Mouse (Mus musculus): ENCODE measurements around the gene Gm815. TPM values are rescaled to one million over a fixed set of nuclear protein-coding genes. Genes with fewer than 3 reads are reported as not detected.

Gene Gm815
- total and polyA plus RNA-seq, 2 experiments from 2014 or later, result not detected

GRCm38 (mm10) chr19:26914245-26914644 is 28.6 kb downstream of the Gm815 start:
- Histone ChIP-seq H3K9ac (no peak overlapping the region), H3K4me3 (ENCODE audit: low read depth, low read length) (no peak overlapping the region), H3K27ac (ENCODE audit: low read depth, low read length) (no peak overlapping the region), H3K4me2 (ENCODE audit: low read depth) (no peak overlapping the region), H3K9me3 (ENCODE audit: low read length) (no peaks in the 10 kb centered on the region), H3K4me1 (ENCODE audit: insufficient read depth) (no peaks in the 10 kb centered on the region), H3K27me3 (ENCODE audit: insufficient read depth, low read length) (no peaks in the 10 kb centered on the region), H3K36me3 (ENCODE audit: insufficient read depth) (no peaks in the 10 kb centered on the region)
- ATAC-seq (no peak), DNase-seq (no peak)
- no peak for TF ChIP-seq CTCF (IDR thresholded peaks at IDR 0.05; ENCODE audit: low read depth)
- 62% methylated on average over 1 of the region's 1 CpGs for WGBS

GRCm38 (mm10) chr19:26920816-26921215 is 35.1 kb downstream of the Gm815 start:
- 54% methylated on average over 2 of the region's 2 CpGs for WGBS
- no peak overlapping the region for H3K9ac ChIP-seq
- H3K27ac ChIP-seq (ENCODE audit: low read depth, low read length), result no peak overlapping the region
- H3K4me2 ChIP-seq (ENCODE audit: low read depth), result no peak overlapping the region
- TF ChIP-seq CTCF (IDR thresholded peaks at IDR 0.05; ENCODE audit: low read depth), result no peak
- DNase-seq (peak; percentile 4), ATAC-seq (no peak)
- no peak overlapping the region for H3K4me3 ChIP-seq (ENCODE audit: low read depth, low read length)
- no peaks in the 10 kb centered on the region for H3K36me3 ChIP-seq (ENCODE audit: insufficient read depth)
- H3K27me3 ChIP-seq (ENCODE audit: insufficient read depth, low read length), result no peaks in the 10 kb centered on the region
- no peaks in the 10 kb centered on the region for H3K9me3 ChIP-seq (ENCODE audit: low read length)
- no peaks in the 10 kb centered on the region for H3K4me1 ChIP-seq (ENCODE audit: insufficient read depth)

- 56% methylated on average over 6 of the region's 6 CpGs for WGBS
These were observed 44.9 kb downstream of the Gm815 start for GRCm38 (mm10) chr19:26930295-26931283.

GRCm38 (mm10) chr19:26934186-26934585 is 48.5 kb downstream of the Gm815 start:
- Histone ChIP-seq H3K36me3 (ENCODE audit: insufficient read depth) (no peaks in the 10 kb centered on the region), H3K9me3 (ENCODE audit: low read length) (no peaks in the 10 kb centered on the region), H3K27me3 (ENCODE audit: insufficient read depth, low read length) (no peaks in the 10 kb centered on the region), H3K4me1 (ENCODE audit: insufficient read depth) (no peaks in the 10 kb centered on the region), H3K4me3 (ENCODE audit: low read depth, low read length) (no peak overlapping the region), H3K9ac (no peak overlapping the region), H3K27ac (ENCODE audit: low read depth, low read length) (no peak overlapping the region), H3K4me2 (ENCODE audit: low read depth) (no peak overlapping the region)
- ATAC-seq, result no peak
- 78% methylated on average over 2 of the region's 2 CpGs for WGBS
- TF ChIP-seq CTCF (IDR thresholded peaks at IDR 0.05; ENCODE audit: low read depth), result no peak
- no peak for DNase-seq

More at GRCm38 (mm10) chr19:26930295-26931283, 44.9 kb downstream of the Gm815 start:
- DNase-seq, result peak; percentile 28
- Histone ChIP-seq H3K4me2 (ENCODE audit: low read depth) (no peak overlapping the region), H3K27ac (ENCODE audit: low read depth, low read length) (no peak overlapping the region), H3K9me3 (ENCODE audit: low read length) (no peaks in the 10 kb centered on the region), H3K9ac (no peak overlapping the region), H3K4me3 (ENCODE audit: low read depth, low read length) (no peak overlapping the region), H3K27me3 (ENCODE audit: insufficient read depth, low read length) (no peaks in the 10 kb centered on the region), H3K36me3 (ENCODE audit: insufficient read depth) (no peaks in the 10 kb centered on the region), H3K4me1 (ENCODE audit: insufficient read depth) (no peaks in the 10 kb centered on the region)
- ATAC-seq, result peak; percentile 65
- no peak for TF ChIP-seq CTCF (IDR thresholded peaks at IDR 0.05; ENCODE audit: low read depth)
